Mouse (Mus musculus): ENCODE measurements around the gene Sfta2. TPM values are rescaled to one million over a fixed set of nuclear protein-coding genes. Genes with fewer than 3 reads are reported as not detected.

The Sfta2 gene
- polyA plus RNA-seq, 1 experiment: not detected

Other genes with a start within 250 kb of the Sfta2 start
- gene H2-Q4, start 221.9 kb upstream of the Sfta2 start, polyA plus RNA-seq (2012; rRNA removed): 80.0 and 122 TPM in 2 replicates
- gene H2-Q6, start 176.7 kb upstream of the Sfta2 start, polyA plus RNA-seq (2012; rRNA removed): 52.5 and 53.5 TPM in 2 replicates
- gene H2-Q7, start 162.4 kb upstream of the Sfta2 start, polyA plus RNA-seq (2012; rRNA removed): 127 and 155 TPM in 2 replicates
- gene H2-Q10, start 131.5 kb upstream of the Sfta2 start, polyA plus RNA-seq (2012; rRNA removed): 7.5 and 13.8 TPM in 2 replicates
- not detected in 2 replicates for gene Pou5f1, start 95.5 kb upstream of the Sfta2 start, polyA plus RNA-seq (2012; rRNA removed)
- 19.7 and 20.3 TPM in 2 replicates for gene Tcf19, start 84.7 kb upstream of the Sfta2 start, polyA plus RNA-seq (2012; rRNA removed)
- gene Cchcr1, start 84.4 kb upstream of the Sfta2 start, polyA plus RNA-seq (2012; rRNA removed): 6.5 and 6.9 TPM in 2 replicates
- 0.19 and 0.43 TPM in 2 replicates for gene Psors1c2, start 68.3 kb upstream of the Sfta2 start, polyA plus RNA-seq (2012; rRNA removed)
- gene Cdsn, start 49.4 kb upstream of the Sfta2 start, polyA plus RNA-seq (2012; rRNA removed): 1.2 and 1.4 TPM in 2 replicates
- not detected in 2 replicates for gene 2300002M23Rik, start 34.1 kb upstream of the Sfta2 start, polyA plus RNA-seq (2012; rRNA removed)
- gene Gm9573, start 25.1 kb downstream of the Sfta2 start, polyA plus RNA-seq (2012; rRNA removed): not detected in 2 replicates
- gene Mucl3, start 42.1 kb downstream of the Sfta2 start, polyA plus RNA-seq (2012; rRNA removed): 0.26 TPM in 1 of 2 replicates, not detected in the other
- gene Vars2, start 66.0 kb downstream of the Sfta2 start, polyA plus RNA-seq (2012; rRNA removed): 20.3 and 25.1 TPM in 2 replicates
- 30.3 and 31.1 TPM in 2 replicates for gene Gtf2h4, start 72.2 kb downstream of the Sfta2 start, polyA plus RNA-seq (2012; rRNA removed)
- gene Ddr1, start 103.1 kb downstream of the Sfta2 start, polyA plus RNA-seq (2012; rRNA removed): 39.0 and 48.9 TPM in 2 replicates
- gene Ier3, start 220.1 kb downstream of the Sfta2 start, polyA plus RNA-seq (2012; rRNA removed): 11.4 and 11.6 TPM in 2 replicates
- 43.1 and 54.2 TPM in 2 replicates for gene Flot1, start 221.7 kb downstream of the Sfta2 start, polyA plus RNA-seq (2012; rRNA removed)
- 271 and 306 TPM in 2 replicates for gene Tubb5, start 236.8 kb downstream of the Sfta2 start, polyA plus RNA-seq (2012; rRNA removed)
- 4.8 and 7.8 TPM in 2 replicates for gene Mdc1, start 240.0 kb downstream of the Sfta2 start, polyA plus RNA-seq (2012; rRNA removed)